13 mouse cellular contexts compared by ENCODE assay signal in genomic region chr13:97317633-97318032, GRCm38 (mm10).
A peak's percentile ranks its signal among the peaks of the same experiment; 100 is the strongest.
DNase-seq lines count a peak whose midpoint lies in the region; ATAC-seq lines count a peak whose summit lies in the region.
"Had no signal": no experiment of that assay in that cellular context is flagged by ENCODE, and none has a peak within 500 bp of the region (broad histone marks: within the 10 kb centered on the region; RNA-seq: fewer than 3 reads in every experiment).

No protein-coding gene starts in this region.

- DNase-seq in forebrain, embryonic 11.5 days (ENCODE audit: low spot score), result no peak
- peak; percentile 54 for DNase-seq in ZHBTc4 (ENCODE audit: low read depth, low spot score)
- no peak for DNase-seq in hindbrain, embryonic 10.5 days (ENCODE audit: low spot score)
- no peak for DNase-seq in cerebellum, postnatal 4 days (ENCODE audit: low spot score in 2 of 2)
- DNase-seq in adrenal gland, adult 18-20 months (ENCODE audit: low spot score in 2 of 2), result no peak
- no peak for DNase-seq in left cerebral cortex, postnatal 14 days (ENCODE audit: low spot score in 2 of 2)
- DNase-seq: adrenal gland, adult 8-10 months; cerebellum, postnatal 10 days; liver, postnatal 0 days; lung, postnatal 4 days; thymus, postnatal 36 days had no signal

- intact Hi-C loops in left cerebral cortex, postnatal 14 days (cut with DNase I), result no loop called here

- no peaks in the 10 kb centered on the region for H3K36me3 ChIP-seq in forebrain, embryonic 11.5 days (ENCODE audit: control insufficient read depth, insufficient read depth, low read length)
- H3K36me3 ChIP-seq in forebrain, embryonic 16.5 days (ENCODE audit: control insufficient read depth, insufficient read depth), result no peaks in the 10 kb centered on the region
- no peaks in the 10 kb centered on the region for H3K36me3 ChIP-seq in hindbrain, embryonic 10.5 days
- no peaks in the 10 kb centered on the region for H3K36me3 ChIP-seq in midbrain, embryonic 15.5 days (replicated peaks)

- ATAC-seq in forebrain, embryonic 11.5 days (replicated peaks; ENCODE audit: low FRiP score), result no peak
- ATAC-seq in forebrain, embryonic 16.5 days, result no peak
- ATAC-seq in midbrain, embryonic 15.5 days (replicated peaks), result 0 out of 2 replicates have a peak, but pooled peaks have one; percentile 48
- ATAC-seq: liver, postnatal 0 days had no signal

- no peak overlapping the region for H3K4me2 ChIP-seq in forebrain, embryonic 11.5 days (ENCODE audit: low read depth, low read length, severe bottlenecking)
- H3K4me2 ChIP-seq in forebrain, embryonic 16.5 days (ENCODE audit: low read length), result no peak overlapping the region
- H3K4me2 ChIP-seq in midbrain, embryonic 15.5 days, result no peak overlapping the region

- H3K4me1 ChIP-seq in forebrain, embryonic 11.5 days (replicated peaks; ENCODE audit: control insufficient read depth, insufficient read depth, low read length), result peaks cover 7% of the 10 kb centered on the region
- peaks cover 7% of the 10 kb centered on the region for H3K4me1 ChIP-seq in forebrain, embryonic 16.5 days (replicated peaks; ENCODE audit: control insufficient read depth, insufficient read depth, low read length)
- H3K4me1 ChIP-seq in hindbrain, embryonic 10.5 days (replicated peaks), result peaks cover 42% of the 10 kb centered on the region
- H3K4me1 ChIP-seq in midbrain, embryonic 15.5 days, result peaks cover 9% of the 10 kb centered on the region

- no peaks in the 10 kb centered on the region for H3K27me3 ChIP-seq in forebrain, embryonic 11.5 days (ENCODE audit: control insufficient read depth, insufficient read depth, low read length)
- no peaks in the 10 kb centered on the region for H3K27me3 ChIP-seq in forebrain, embryonic 16.5 days (replicated peaks; ENCODE audit: control insufficient read depth, insufficient read depth, low read length)
- no peaks in the 10 kb centered on the region for H3K27me3 ChIP-seq in hindbrain, embryonic 10.5 days (ENCODE audit: insufficient read depth, poor library complexity, severe bottlenecking)
- H3K27me3 ChIP-seq in midbrain, embryonic 15.5 days (replicated peaks), result no peaks in the 10 kb centered on the region

- H3K9ac ChIP-seq in forebrain, embryonic 11.5 days (ENCODE audit: low read length), result no peak overlapping the region
- H3K9ac ChIP-seq in forebrain, embryonic 16.5 days (replicated peaks; ENCODE audit: low read depth, low read length), result no peak overlapping the region
- H3K9ac ChIP-seq in midbrain, embryonic 15.5 days, result no peak overlapping the region
- H3K9ac ChIP-seq: liver, postnatal 0 days had no signal

- H3K27ac ChIP-seq in forebrain, embryonic 11.5 days (ENCODE audit: low read depth, low read length), result peak overlapping the region; percentile 31; the same call in 1 of the 2 replicates
- H3K27ac ChIP-seq in forebrain, embryonic 16.5 days (ENCODE audit: low read length), result no peak overlapping the region
- H3K27ac ChIP-seq in hindbrain, embryonic 10.5 days, result peak overlapping the region; percentile 46
- H3K27ac ChIP-seq in midbrain, embryonic 15.5 days, result peak overlapping the region; percentile 38; the same call in 1 of the 2 replicates

- WGBS in forebrain, embryonic 11.5 days, result 24% methylated on average over 3 of the region's 3 CpGs
- whole genome bisulfite sequencing in forebrain, embryonic 16.5 days, result 22% methylated on average over 3 of the region's 3 CpGs
- WGBS in hindbrain, embryonic 10.5 days, result 23% methylated on average over 3 of the region's 3 CpGs
- WGBS in midbrain, embryonic 15.5 days, result 24% methylated on average over 3 of the region's 3 CpGs

- no peaks in the 10 kb centered on the region for H3K9me3 ChIP-seq in forebrain, embryonic 11.5 days (ENCODE audit: control insufficient read depth, low read length)
- H3K9me3 ChIP-seq in forebrain, embryonic 16.5 days (ENCODE audit: control insufficient read depth, low read length), result no peaks in the 10 kb centered on the region
- no peaks in the 10 kb centered on the region for H3K9me3 ChIP-seq in hindbrain, embryonic 10.5 days
- no peaks in the 10 kb centered on the region for H3K9me3 ChIP-seq in midbrain, embryonic 15.5 days

- H3K4me3 ChIP-seq in forebrain, embryonic 11.5 days (ENCODE audit: low read depth, low read length), result no peak overlapping the region
- no peak overlapping the region for H3K4me3 ChIP-seq in forebrain, embryonic 16.5 days (replicated peaks; ENCODE audit: low read length)
- no peak overlapping the region for H3K4me3 ChIP-seq in hindbrain, embryonic 10.5 days
- H3K4me3 ChIP-seq in midbrain, embryonic 15.5 days, result no peak overlapping the region
